Mouse (Mus musculus): ENCODE data around the gene Psmc3. TPM values are rescaled to one million over a fixed set of nuclear protein-coding genes. Genes with fewer than 3 reads are reported as not detected.
A peak's percentile ranks its signal among the peaks of the same experiment; 100 is the strongest.

Psmc3 gene
- polyA plus RNA-seq, 1 experiment, result not detected

DNA sequence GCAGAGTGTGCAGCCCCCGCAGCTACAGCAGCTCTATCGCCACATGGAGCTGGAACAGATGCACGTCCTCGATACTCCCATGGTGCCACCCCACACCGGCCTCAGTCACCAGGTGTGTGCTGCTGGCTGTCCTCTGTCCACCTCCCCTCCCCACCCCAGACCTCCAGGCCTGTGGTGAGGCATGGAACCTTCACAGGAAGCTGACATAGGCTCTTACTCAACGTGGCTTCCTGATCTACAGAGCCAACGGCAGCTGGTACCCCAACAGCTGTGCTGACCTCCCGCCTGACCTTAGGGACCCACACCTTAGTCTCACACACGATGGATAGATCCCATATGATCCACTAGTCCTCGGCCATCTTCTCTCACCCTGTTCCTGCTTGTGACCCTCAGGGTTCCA, 59.5 kb downstream of the Psmc3 start:
- Histone ChIP-seq H3K4me3 (ENCODE audit: insufficient read depth, low read depth, low read length) (no peak overlapping the region), H3K27ac (ENCODE audit: insufficient read depth, low read depth, low read length) (no peak overlapping the region), H3K4me1 (ENCODE audit: control insufficient read depth, insufficient read depth, low read length) (peaks cover 6% of the 10 kb centered on the region)
- 77% methylated on average over 10 of the region's 10 CpGs for WGBS
- TF ChIP-seq CTCF (IDR thresholded peaks at IDR 0.05; ENCODE audit: insufficient read depth, low read depth, low read length) (no peak), POLR2A (IDR thresholded peaks at IDR 0.05; ENCODE audit: insufficient read depth, low read depth, low read length) (no peak)

DNA sequence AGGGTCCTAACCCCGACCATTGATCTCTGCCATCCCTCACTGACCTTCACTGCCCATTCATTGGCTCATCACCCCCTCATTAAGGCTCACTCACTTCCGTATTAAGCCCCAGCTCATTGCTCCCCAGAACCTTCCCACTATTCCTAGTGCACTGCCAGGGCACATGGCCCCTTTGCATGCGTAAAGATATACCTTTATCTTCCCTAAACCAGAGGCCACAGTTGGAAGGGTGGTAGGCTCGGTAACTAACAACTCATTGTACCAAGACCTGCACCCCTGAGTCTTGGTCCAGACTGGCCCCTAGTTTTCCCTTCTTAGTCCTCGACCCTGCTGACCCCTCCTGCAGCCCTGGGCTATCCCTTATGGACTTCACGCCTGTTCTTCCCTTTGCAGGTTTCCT, 60.0 kb downstream of the Psmc3 start:
- peaks cover 6% of the 10 kb centered on the region for H3K4me1 ChIP-seq (ENCODE audit: control insufficient read depth, insufficient read depth, low read length)
- 77% methylated on average over 6 of the region's 6 CpGs for WGBS
- TF ChIP-seq CTCF (IDR thresholded peaks at IDR 0.05; ENCODE audit: insufficient read depth, low read depth, low read length) (no peak), POLR2A (IDR thresholded peaks at IDR 0.05; ENCODE audit: insufficient read depth, low read depth, low read length) (no peak)
- H3K27ac ChIP-seq (ENCODE audit: insufficient read depth, low read depth, low read length), result no peak overlapping the region
- H3K4me3 ChIP-seq (ENCODE audit: insufficient read depth, low read depth, low read length), result no peak overlapping the region

- Histone ChIP-seq H3K4me3 (ENCODE audit: insufficient read depth, low read depth, low read length) (peak overlapping the region; percentile 45), H3K27ac (ENCODE audit: insufficient read depth, low read depth, low read length) (no peak overlapping the region), H3K4me1 (ENCODE audit: control insufficient read depth, insufficient read depth, low read length) (peaks cover 6% of the 10 kb centered on the region)
- TF ChIP-seq POLR2A (IDR thresholded peaks at IDR 0.05; ENCODE audit: insufficient read depth, low read depth, low read length), result no peak
- peak; percentile 96 for TF ChIP-seq CTCF (IDR thresholded peaks at IDR 0.05; ENCODE audit: insufficient read depth, low read depth, low read length)
- 8% methylated on average over 41 of the region's 42 CpGs for WGBS
Observed at GRCm38 (mm10) chr2:91114781-91115577, 61.2 kb downstream of the Psmc3 start.

DNA sequence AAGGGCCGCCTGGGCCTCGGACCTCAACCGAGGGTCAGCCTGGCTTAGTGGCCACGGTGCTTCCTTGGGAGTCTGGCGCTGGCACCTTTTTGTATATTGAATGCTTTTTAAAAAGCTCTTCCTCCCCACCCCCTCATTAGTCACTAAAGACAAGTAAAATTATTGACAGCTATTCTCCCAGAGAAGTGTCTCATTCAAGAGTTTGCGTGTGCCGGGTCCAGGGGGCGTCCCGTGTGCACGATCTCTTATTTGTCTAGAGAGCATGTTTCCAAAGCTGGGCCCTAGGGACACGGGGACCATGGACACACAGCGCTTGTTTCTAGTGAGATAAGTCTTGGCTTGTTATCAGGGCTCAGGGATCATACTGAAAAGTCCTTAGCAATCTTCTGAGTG, 61.8 kb downstream of the Psmc3 start:
- no peak for TF ChIP-seq POLR2A (IDR thresholded peaks at IDR 0.05; ENCODE audit: insufficient read depth, low read depth, low read length)
- no peak for TF ChIP-seq CTCF (IDR thresholded peaks at IDR 0.05; ENCODE audit: insufficient read depth, low read depth, low read length)
- peaks cover 6% of the 10 kb centered on the region for H3K4me1 ChIP-seq (ENCODE audit: control insufficient read depth, insufficient read depth, low read length)
- H3K27ac ChIP-seq (ENCODE audit: insufficient read depth, low read depth, low read length), result no peak overlapping the region
- 39% methylated on average over 12 of the region's 12 CpGs for WGBS
- peak overlapping the region; percentile 45 for H3K4me3 ChIP-seq (ENCODE audit: insufficient read depth, low read depth, low read length)

Other genes starting within 250 kb of the Psmc3 start
- 367 TPM in 1 of 2 replicates, not detected in the other for gene Mtch2, start 206.9 kb upstream of the Psmc3 start, polyA plus RNA-seq (2012; ENCODE audit: insufficient read depth, insufficient read length, low replicate concordance, missing spikeins)
- gene C1qtnf4, start 168.1 kb upstream of the Psmc3 start, polyA plus RNA-seq (2012; ENCODE audit: insufficient read depth, insufficient read length, low replicate concordance, missing spikeins), result not detected in 2 replicates
- gene Kbtbd4, start 149.3 kb upstream of the Psmc3 start, polyA plus RNA-seq (2012; ENCODE audit: insufficient read depth, insufficient read length, low replicate concordance, missing spikeins), result not detected in 2 replicates
- gene Ndufs3, start 149.2 kb upstream of the Psmc3 start, polyA plus RNA-seq (2012; ENCODE audit: insufficient read depth, insufficient read length, low replicate concordance, missing spikeins), result not detected in 2 replicates
- 177 and 210 TPM in 2 replicates for gene Celf1, start 113.6 kb upstream of the Psmc3 start, polyA plus RNA-seq (2012; ENCODE audit: insufficient read depth, insufficient read length, low replicate concordance, missing spikeins)
- not detected in 2 replicates for gene Rapsn, start 18.4 kb upstream of the Psmc3 start, polyA plus RNA-seq (2012; ENCODE audit: insufficient read depth, insufficient read length, low replicate concordance, missing spikeins)
- gene Slc39a13, start 16.4 kb downstream of the Psmc3 start, polyA plus RNA-seq (2012; ENCODE audit: insufficient read depth, insufficient read length, low replicate concordance, missing spikeins), result not detected in 2 replicates
- gene Spi1, start 28.4 kb downstream of the Psmc3 start, polyA plus RNA-seq (2012; ENCODE audit: insufficient read depth, insufficient read length, low replicate concordance, missing spikeins), result not detected in 2 replicates
- gene Mybpc3, start 64.1 kb downstream of the Psmc3 start, polyA plus RNA-seq (2012; ENCODE audit: insufficient read depth, insufficient read length, low replicate concordance, missing spikeins), result not detected in 2 replicates
- gene Madd, start 129.8 kb downstream of the Psmc3 start, polyA plus RNA-seq (2012; ENCODE audit: insufficient read depth, insufficient read length, low replicate concordance, missing spikeins), result 318 TPM in 1 of 2 replicates, not detected in the other
- gene Nr1h3, start 148.8 kb downstream of the Psmc3 start, polyA plus RNA-seq (2012; ENCODE audit: insufficient read depth, insufficient read length, low replicate concordance, missing spikeins), result not detected in 2 replicates
- gene Acp2, start 148.9 kb downstream of the Psmc3 start, polyA plus RNA-seq (2012; ENCODE audit: insufficient read depth, insufficient read length, low replicate concordance, missing spikeins), result not detected in 2 replicates
- gene Ddb2, start 183.0 kb downstream of the Psmc3 start, polyA plus RNA-seq (2012; ENCODE audit: insufficient read depth, insufficient read length, low replicate concordance, missing spikeins), result not detected in 2 replicates
- gene Pacsin3, start 201.9 kb downstream of the Psmc3 start, polyA plus RNA-seq (2012; ENCODE audit: insufficient read depth, insufficient read length, low replicate concordance, missing spikeins), result not detected in 2 replicates
- gene Arfgap2, start 211.0 kb downstream of the Psmc3 start, polyA plus RNA-seq (2012; ENCODE audit: insufficient read depth, insufficient read length, low replicate concordance, missing spikeins), result not detected in 2 replicates

Data from olfactory bulb, adult 2 months (tissue).